Mouse (Mus musculus): ENCODE data around the gene Gm21209. TPM values are rescaled to one million over a fixed set of nuclear protein-coding genes. Genes with fewer than 3 reads are reported as not detected.
"Not testable (repeated sequence)": the region's sequence is repeated elsewhere in the genome, so short reads cannot be mapped to it uniquely, and the experiment has no call there.

Gene Gm21209
- not detected for total RNA-seq (2021)

DNA sequence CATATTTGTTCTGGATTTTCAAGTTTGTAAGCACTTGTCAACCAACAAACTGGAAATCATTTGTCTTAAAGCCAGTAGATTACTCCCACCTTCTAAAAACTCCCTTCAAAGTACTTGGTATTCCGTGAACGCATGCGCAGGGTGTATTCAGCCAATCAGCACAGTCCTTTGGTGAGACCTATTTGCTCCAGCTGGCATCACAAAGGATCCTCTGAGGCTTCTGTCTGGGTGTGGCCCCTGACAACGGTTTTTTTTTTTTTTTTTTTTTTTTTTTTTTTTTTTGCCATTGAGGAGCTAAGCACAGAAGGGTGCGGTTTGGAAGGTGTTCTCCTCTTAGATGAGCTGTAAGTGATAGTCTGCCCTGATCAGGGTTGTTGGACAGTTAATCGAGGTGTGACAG, at the start of gene Gm21209:
Gm21209 (plus strand) TSS at position 301 of the 400 bp plus-strand sequence.
- DNase-seq; intact Hi-C loops (cut with DNase I): not testable (repeated sequence)

Data from left cerebral cortex, postnatal 4 days (tissue).